Mouse (Mus musculus) erythroblast, embryonic 14.5 days (primary cell): ENCODE measurements around the gene Neb.

ENCODE experiments used
- GATA1 ChIP-seq: IDR thresholded peaks from 2 replicates; pipeline ENCODE4 v1.6.1; 2012; ENCODE audit warnings: low read length, inconsistent platforms, mixed read lengths
- TAL1 ChIP-seq: IDR thresholded peaks from 3 replicates; pipeline ENCODE4 v1.6.1; 2012; ENCODE audit warnings: low read length, inconsistent platforms, mixed read lengths

- TF ChIP-seq GATA1 = no peak
- TF ChIP-seq TAL1 = no peak
These were observed 49.1 kb upstream of the Neb start for GRCm38 (mm10) chr2:52427383-52427782.
